Mouse (Mus musculus): Measurements from ENCODE around the gene Lrrc61.

DNA sequence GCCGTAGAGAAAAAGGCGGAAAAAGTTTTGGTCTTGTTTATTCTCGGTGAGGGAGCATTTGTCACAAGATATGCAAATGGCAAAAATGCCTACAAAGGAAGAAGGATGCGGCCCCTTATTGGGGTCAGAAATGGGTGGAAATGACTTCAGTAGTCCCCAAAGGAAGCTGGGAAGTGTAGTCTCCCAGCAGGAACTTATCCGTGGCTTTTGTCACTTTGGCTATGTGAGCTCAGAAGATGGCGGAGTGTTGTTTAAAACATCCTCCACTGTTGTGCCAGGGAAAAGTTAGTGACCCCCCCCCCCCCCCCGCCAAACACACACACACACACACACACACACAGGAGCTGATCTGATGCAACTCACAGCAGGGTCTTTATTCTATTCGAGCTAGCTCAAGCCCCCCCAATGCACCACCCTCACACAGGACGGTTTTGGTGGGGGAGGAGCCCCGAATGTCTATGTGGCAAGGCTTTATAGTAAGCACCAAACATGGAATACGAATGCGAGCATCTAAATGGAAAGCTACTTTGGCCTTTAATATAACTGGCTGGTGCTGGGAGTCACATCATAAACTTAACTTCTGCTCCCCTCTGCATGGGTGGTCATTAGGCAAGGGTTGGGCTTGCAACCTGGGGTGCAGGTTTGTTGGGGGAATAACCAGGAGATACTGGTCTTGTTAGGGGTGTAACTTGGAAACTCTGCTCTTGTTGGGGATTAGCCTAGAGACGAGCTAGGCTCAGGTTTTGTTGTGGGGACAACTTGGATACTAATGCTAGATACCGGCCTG is 701 bp downstream of the Lrrc61 start:
- TF ChIP-seq CTCF (IDR thresholded peaks at IDR 0.05; ENCODE audit: low read depth, low read length) (no peak), POLR2A (IDR thresholded peaks at IDR 0.05; ENCODE audit: extremely low read depth, insufficient read depth, low read length) (no peak)
